Mouse (Mus musculus): ENCODE measurements at regions not wholly inside any gene's neighbourhood (a gene's known extent, or its start where the extent isn't known, plus 50 kb on each side); places are given as distances from the start of the nearest gene placed in this dataset.

DNA sequence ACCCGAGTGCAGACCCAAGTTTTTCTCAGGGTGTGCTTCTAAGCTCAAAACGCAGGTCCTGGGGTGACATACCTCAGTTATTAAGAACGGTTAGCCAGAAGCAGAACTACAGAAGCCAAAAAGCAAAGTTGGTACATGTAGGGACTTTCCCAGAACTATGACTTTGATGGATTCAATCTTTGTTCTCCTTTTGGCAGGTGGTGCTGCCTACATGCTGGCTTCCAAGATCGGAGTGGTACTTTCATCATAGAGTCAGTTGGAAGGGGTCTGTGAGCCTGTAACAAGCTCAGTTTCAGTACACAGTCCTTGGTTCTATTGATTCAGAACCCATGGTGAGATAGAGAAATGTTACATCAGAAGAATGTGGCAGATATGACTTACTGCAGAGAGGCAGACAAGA, 86.6 kb upstream of the Ankrd50 start:
- Histone ChIP-seq H3K27me3 (ENCODE audit: control insufficient read depth, insufficient read depth, low read length) (no peaks in the 10 kb centered on the region), H3K27ac (ENCODE audit: insufficient read depth, low read length) (no peak overlapping the region), H3K4me1 (ENCODE audit: control insufficient read depth, insufficient read depth, insufficient read length) (no peaks in the 10 kb centered on the region; the same call in 1 of the 2 replicates), H3K4me3 (ENCODE audit: extremely low read depth, insufficient read depth, insufficient read length) (no peak overlapping the region), H3K36me3 (ENCODE audit: control insufficient read depth, insufficient read depth, low read length) (no peaks in the 10 kb centered on the region)
- 44% methylated on average over 4 of the region's 4 CpGs for WGBS
- TF ChIP-seq CTCF (IDR thresholded peaks at IDR 0.05; ENCODE audit: extremely low read depth, insufficient read depth, insufficient read length, insufficient replicate concordance) (no peak), POLR2A (IDR thresholded peaks at IDR 0.05; ENCODE audit: low read depth, low read length) (no peak)
- no peak for DNase-seq (ENCODE audit: low read depth in 1 of 2, low spot score in 2 of 2)

DNA sequence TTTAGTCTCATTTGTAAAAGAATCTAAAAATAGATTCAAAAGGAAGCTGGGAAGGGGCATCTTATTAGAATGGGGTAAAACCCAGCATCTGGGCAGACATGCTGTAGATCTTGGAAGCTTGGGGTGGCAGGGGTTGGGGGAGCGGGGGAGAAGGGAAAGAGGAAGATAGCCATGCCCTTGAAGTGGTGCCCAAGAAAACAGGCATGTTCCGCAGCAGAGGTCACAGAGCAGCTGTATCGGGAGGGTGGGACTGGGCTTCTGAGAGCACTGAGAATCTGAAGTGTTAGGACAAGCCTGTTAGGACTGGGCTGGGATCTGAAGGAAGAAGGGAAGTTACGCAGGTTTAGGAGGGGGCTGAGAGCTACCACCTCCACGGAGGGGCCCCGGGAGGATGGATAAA, 84.4 kb upstream of the Ankrd50 start:
- Histone ChIP-seq H3K27ac (ENCODE audit: insufficient read depth, low read length) (no peak overlapping the region), H3K4me1 (ENCODE audit: control insufficient read depth, insufficient read depth, insufficient read length) (no peaks in the 10 kb centered on the region; the same call in 1 of the 2 replicates), H3K27me3 (ENCODE audit: control insufficient read depth, insufficient read depth, low read length) (no peaks in the 10 kb centered on the region), H3K4me3 (ENCODE audit: extremely low read depth, insufficient read depth, insufficient read length) (no peak overlapping the region), H3K36me3 (ENCODE audit: control insufficient read depth, insufficient read depth, low read length) (no peaks in the 10 kb centered on the region)
- 71% methylated on average over 6 of the region's 6 CpGs for WGBS
- DNase-seq (ENCODE audit: low read depth in 1 of 2, low spot score in 2 of 2), result no peak
- TF ChIP-seq POLR2A (IDR thresholded peaks at IDR 0.05; ENCODE audit: low read depth, low read length), result no peak

DNA sequence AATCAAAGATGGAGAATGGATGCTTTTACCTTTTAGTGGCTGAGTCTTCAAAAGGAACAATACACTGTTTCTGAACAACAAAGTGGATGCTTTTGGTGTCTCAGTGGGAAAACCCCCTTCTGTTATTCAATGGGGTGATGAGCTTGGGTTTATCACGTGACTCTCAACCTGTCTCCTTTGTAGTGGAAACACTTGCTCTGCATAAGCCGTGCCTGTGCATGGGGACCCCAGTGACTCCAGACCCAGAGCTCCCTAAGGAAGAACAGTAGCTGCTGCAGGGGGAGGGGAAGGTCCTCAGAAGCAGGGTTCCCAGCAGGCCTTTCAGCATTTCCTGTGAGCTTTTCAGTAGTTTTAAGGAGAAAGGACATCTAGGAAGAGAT, 83.9 kb upstream of the Ankrd50 start:
- DNase-seq (ENCODE audit: low read depth in 1 of 2, low spot score in 2 of 2), result peak in 1 of 2 experiments; percentile 7
- WGBS, result 52% methylated on average over 2 of the region's 2 CpGs
- Histone ChIP-seq H3K27ac (ENCODE audit: insufficient read depth, low read length) (no peak overlapping the region), H3K4me3 (ENCODE audit: extremely low read depth, insufficient read depth, insufficient read length) (no peak overlapping the region), H3K36me3 (ENCODE audit: control insufficient read depth, insufficient read depth, low read length) (no peaks in the 10 kb centered on the region), H3K4me1 (ENCODE audit: control insufficient read depth, insufficient read depth, insufficient read length) (no peaks in the 10 kb centered on the region; the same call in 1 of the 2 replicates), H3K27me3 (ENCODE audit: control insufficient read depth, insufficient read depth, low read length) (no peaks in the 10 kb centered on the region)
- TF ChIP-seq POLR2A (IDR thresholded peaks at IDR 0.05; ENCODE audit: low read depth, low read length), result no peak
- no peak for TF ChIP-seq CTCF (IDR thresholded peaks at IDR 0.05; ENCODE audit: extremely low read depth, insufficient read depth, insufficient read length, insufficient replicate concordance)

DNA sequence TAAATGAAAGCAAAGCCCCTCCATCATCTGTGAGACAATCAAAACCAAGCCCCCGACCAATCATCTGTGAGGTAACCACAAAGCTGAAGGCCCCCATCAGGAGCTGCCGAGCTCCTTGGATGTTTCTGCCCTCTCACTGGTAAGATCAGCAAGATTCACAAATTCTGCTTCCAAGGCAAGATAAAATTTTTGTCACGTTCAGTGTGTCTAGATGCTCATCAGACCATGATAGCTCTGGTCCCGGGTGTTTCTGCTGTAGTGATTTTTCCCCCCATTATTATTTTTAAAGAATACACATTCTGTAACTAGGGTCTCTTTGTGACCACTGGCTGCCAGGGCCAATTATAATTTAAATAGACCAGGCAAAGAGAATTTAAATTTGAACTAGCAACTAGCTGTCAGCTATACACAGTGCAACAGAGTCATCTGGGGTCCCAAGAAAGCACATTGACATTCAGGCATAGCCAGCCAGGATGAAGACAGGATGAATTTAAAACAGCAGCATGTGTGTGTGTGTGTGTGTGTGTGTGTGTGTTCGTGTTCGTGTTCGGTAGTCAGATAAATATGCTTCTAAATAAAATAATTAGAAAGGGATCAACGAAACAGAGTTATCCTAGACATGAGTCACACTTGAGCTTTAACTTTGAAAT, 83.4 kb upstream of the Ankrd50 start:
- H3K4me3 ChIP-seq (ENCODE audit: extremely low read depth, insufficient read depth, insufficient read length), result no peak overlapping the region
- WGBS, result 86% methylated on average over 8 of the region's 8 CpGs
- TF ChIP-seq CTCF (IDR thresholded peaks at IDR 0.05; ENCODE audit: extremely low read depth, insufficient read depth, insufficient read length, insufficient replicate concordance) (no peak), POLR2A (IDR thresholded peaks at IDR 0.05; ENCODE audit: low read depth, low read length) (no peak)

DNA sequence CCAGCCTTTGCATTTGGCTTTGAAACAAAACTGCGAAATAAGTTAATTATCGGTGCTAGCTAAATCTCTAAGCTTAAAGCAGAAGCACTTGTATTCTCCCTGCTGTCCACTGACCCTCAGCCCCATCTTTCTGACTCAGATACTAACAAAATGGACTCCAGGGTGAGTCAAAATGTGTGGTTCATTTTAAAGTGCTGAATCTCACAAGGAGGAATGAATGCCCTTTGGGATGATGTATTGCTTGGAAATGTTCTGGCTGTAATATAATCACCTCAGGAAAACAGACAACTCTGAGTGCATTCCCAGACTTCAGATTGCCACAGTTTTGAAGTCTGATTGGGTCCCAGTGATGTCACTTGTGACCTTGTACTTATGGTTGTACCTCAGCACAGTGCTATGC, 81.9 kb upstream of the Ankrd50 start:
- WGBS, result 98% methylated on average over 2 of the region's 2 CpGs
- Histone ChIP-seq H3K36me3 (ENCODE audit: control insufficient read depth, insufficient read depth, low read length) (no peaks in the 10 kb centered on the region), H3K4me3 (ENCODE audit: extremely low read depth, insufficient read depth, insufficient read length) (no peak overlapping the region), H3K27me3 (ENCODE audit: control insufficient read depth, insufficient read depth, low read length) (no peaks in the 10 kb centered on the region), H3K27ac (ENCODE audit: insufficient read depth, low read length) (no peak overlapping the region), H3K4me1 (ENCODE audit: control insufficient read depth, insufficient read depth, insufficient read length) (no peaks in the 10 kb centered on the region; the same call in 1 of the 2 replicates)
- DNase-seq (ENCODE audit: low read depth in 1 of 2, low spot score in 2 of 2), result no peak
- no peak for TF ChIP-seq POLR2A (IDR thresholded peaks at IDR 0.05; ENCODE audit: low read depth, low read length)
- TF ChIP-seq CTCF (IDR thresholded peaks at IDR 0.05; ENCODE audit: extremely low read depth, insufficient read depth, insufficient read length, insufficient replicate concordance), result no peak

More for the DNA sequence above, 83.4 kb upstream of the Ankrd50 start:
- DNase-seq (ENCODE audit: low read depth in 1 of 2, low spot score in 2 of 2), result no peak
- no peaks in the 10 kb centered on the region for H3K36me3 ChIP-seq (ENCODE audit: control insufficient read depth, insufficient read depth, low read length)
- H3K4me1 ChIP-seq (ENCODE audit: control insufficient read depth, insufficient read depth, insufficient read length), result no peaks in the 10 kb centered on the region; the same call in 1 of the 2 replicates
- H3K27ac ChIP-seq (ENCODE audit: insufficient read depth, low read length), result no peak overlapping the region
- no peaks in the 10 kb centered on the region for H3K27me3 ChIP-seq (ENCODE audit: control insufficient read depth, insufficient read depth, low read length)

DNA sequence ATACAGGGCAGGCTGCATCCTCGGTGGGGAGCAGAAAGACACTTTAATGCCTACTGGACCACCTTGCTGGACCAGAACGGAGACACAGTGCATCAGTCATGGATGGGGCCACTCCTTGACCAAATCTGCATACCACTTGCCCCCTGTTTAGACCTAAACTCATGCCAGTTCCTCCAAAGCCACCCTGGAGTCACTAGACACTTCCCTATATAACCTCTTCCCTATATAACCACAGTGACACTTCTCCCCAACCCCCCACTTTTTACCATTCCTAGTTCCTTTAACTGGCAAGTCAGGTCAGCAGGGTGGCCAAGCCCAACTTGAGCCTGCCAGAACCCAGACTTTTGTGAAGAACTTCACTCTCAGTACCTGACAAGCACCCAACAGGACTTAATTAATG, 80.2 kb upstream of the Ankrd50 start:
- Histone ChIP-seq H3K4me3 (ENCODE audit: extremely low read depth, insufficient read depth, insufficient read length) (no peak overlapping the region), H3K4me1 (ENCODE audit: control insufficient read depth, insufficient read depth, insufficient read length) (no peaks in the 10 kb centered on the region; the same call in 1 of the 2 replicates), H3K36me3 (ENCODE audit: control insufficient read depth, insufficient read depth, low read length) (no peaks in the 10 kb centered on the region), H3K27me3 (ENCODE audit: control insufficient read depth, insufficient read depth, low read length) (no peaks in the 10 kb centered on the region), H3K27ac (ENCODE audit: insufficient read depth, low read length) (no peak overlapping the region)
- DNase-seq (ENCODE audit: low read depth in 1 of 2, low spot score in 2 of 2), result no peak
- 85% methylated on average over 2 of the region's 2 CpGs for WGBS
- no peak for TF ChIP-seq CTCF (IDR thresholded peaks at IDR 0.05; ENCODE audit: extremely low read depth, insufficient read depth, insufficient read length, insufficient replicate concordance)
- no peak for TF ChIP-seq POLR2A (IDR thresholded peaks at IDR 0.05; ENCODE audit: low read depth, low read length)

DNA sequence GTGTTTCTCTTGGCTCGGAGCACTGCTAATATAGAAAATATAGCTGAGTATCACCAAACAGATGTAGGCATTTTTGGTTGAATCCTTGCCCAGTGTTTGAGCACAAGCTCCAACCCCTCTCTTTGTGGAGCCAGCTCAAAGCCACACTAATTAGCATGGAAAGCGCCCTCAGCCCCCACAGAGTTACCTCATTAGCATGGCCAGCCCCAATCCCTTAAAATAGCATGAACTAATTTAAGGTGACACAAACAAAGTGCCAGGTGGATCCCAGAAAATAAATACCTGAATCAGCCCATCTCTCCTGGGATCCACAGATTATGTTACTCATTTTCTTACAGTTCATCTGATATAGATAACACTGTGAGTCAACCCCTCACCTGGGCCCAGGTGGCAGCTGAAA, 79.7 kb upstream of the Ankrd50 start:
- Histone ChIP-seq H3K27ac (ENCODE audit: insufficient read depth, low read length) (no peak overlapping the region), H3K36me3 (ENCODE audit: control insufficient read depth, insufficient read depth, low read length) (no peaks in the 10 kb centered on the region), H3K4me3 (ENCODE audit: extremely low read depth, insufficient read depth, insufficient read length) (no peak overlapping the region), H3K4me1 (ENCODE audit: control insufficient read depth, insufficient read depth, insufficient read length) (no peaks in the 10 kb centered on the region; the same call in 1 of the 2 replicates), H3K27me3 (ENCODE audit: control insufficient read depth, insufficient read depth, low read length) (no peaks in the 10 kb centered on the region)
- DNase-seq (ENCODE audit: low read depth in 1 of 2, low spot score in 2 of 2), result no peak
- WGBS, result 85% methylated on average over 2 of the region's 2 CpGs
- no peak for TF ChIP-seq CTCF (IDR thresholded peaks at IDR 0.05; ENCODE audit: extremely low read depth, insufficient read depth, insufficient read length, insufficient replicate concordance)
- no peak for TF ChIP-seq POLR2A (IDR thresholded peaks at IDR 0.05; ENCODE audit: low read depth, low read length)

All from spleen, adult 2 months (tissue).